Mouse (Mus musculus): Measurements from ENCODE around the gene Tmem182. TPM values are rescaled to one million over a fixed set of nuclear protein-coding genes. Genes with fewer than 3 reads are reported as not detected.

Gene Tmem182
- polyA plus RNA-seq, 1 experiment from 2014 or later, result not detected

Other genes with a start within 250 kb of the Tmem182 start
- gene Slc9a4, start 225.5 kb upstream of the Tmem182 start, polyA plus RNA-seq (2018), result 0.04 to 0.11 TPM (median 0.06 TPM) in 3 replicates
- gene Slc9a2, start 125.0 kb upstream of the Tmem182 start, polyA plus RNA-seq (2018), result not detected in 3 replicates
- 3.8 to 4.1 TPM (median 3.8 TPM) in 3 replicates for gene Mfsd9, start 14.9 kb upstream of the Tmem182 start, polyA plus RNA-seq (2018)